Mouse (Mus musculus) myocyte (in vitro differentiated cells): Measurements from ENCODE around the gene Usp28.

ENCODE experiments used
- CEBPB ChIP-seq: IDR thresholded peaks from 2 replicates; pipeline ENCODE4 v1.6.1; 2011; ENCODE audit warnings: mild to moderate bottlenecking, moderate library complexity; ENCODE audit not compliant: poor library complexity, insufficient read depth, severe bottlenecking
- E2F4 ChIP-seq: IDR thresholded peaks from one replicate; pipeline ENCODE4 v1.6.1; 2011; ENCODE audit warnings: mild to moderate bottlenecking, control low read depth, moderate library complexity; ENCODE audit not compliant: insufficient read depth
- MAX ChIP-seq: IDR thresholded peaks from one replicate; pipeline ENCODE4 v1.6.1; 2011; ENCODE audit warnings: low read depth, mild to moderate bottlenecking, control low read depth
- MYOD1 ChIP-seq, 3 experiments: IDR thresholded peaks; one replicate each; pipeline ENCODE4 v1.6.1; 2011; ENCODE audit warnings: control low read depth in 2 of 3, low read depth in 2 of 3, mild to moderate bottlenecking in 2 of 3, moderate library complexity in 1 of 3; ENCODE audit not compliant: insufficient read length in 2 of 3, control insufficient read depth in 1 of 3
- MYOG ChIP-seq, 3 experiments: IDR thresholded peaks; one replicate each; pipeline ENCODE4 v1.6.1; 2011; ENCODE audit warnings: control low read depth in 2 of 3, low read depth in 2 of 3, mild to moderate bottlenecking in 2 of 3; ENCODE audit not compliant: insufficient read length in 2 of 3, control insufficient read depth in 1 of 3, insufficient read depth in 1 of 3
- POLR2A ChIP-seq: IDR thresholded peaks from one replicate; pipeline ENCODE4 v1.6.1; 2011; ENCODE audit warnings: low read depth, mild to moderate bottlenecking, control low read depth, moderate library complexity; ENCODE audit not compliant: insufficient read length
- POLR2AphosphoS2 ChIP-seq: IDR thresholded peaks from one replicate; pipeline ENCODE4 v1.6.1; 2011; ENCODE audit warnings: low read depth, control low read depth; ENCODE audit not compliant: insufficient read length
- REST ChIP-seq: IDR thresholded peaks from one replicate; pipeline ENCODE4 v1.6.1; 2011; ENCODE audit warnings: mild to moderate bottlenecking, control low read depth, moderate library complexity; ENCODE audit not compliant: insufficient read depth, insufficient read length
- SRF ChIP-seq: IDR thresholded peaks from one replicate; pipeline ENCODE4 v1.6.1; 2011; ENCODE audit warnings: low read depth; ENCODE audit not compliant: control insufficient read depth, insufficient read length
- TCF12 ChIP-seq: IDR thresholded peaks from one replicate; pipeline ENCODE4 v1.6.1; 2011; ENCODE audit warnings: mild to moderate bottlenecking, control low read depth; ENCODE audit not compliant: poor library complexity, insufficient read depth, severe bottlenecking
- TCF3 ChIP-seq: IDR thresholded peaks from one replicate; pipeline ENCODE4 v1.6.1; 2011; ENCODE audit warnings: low read depth, control low read depth; ENCODE audit not compliant: insufficient read length
- USF1 ChIP-seq: IDR thresholded peaks from one replicate; pipeline ENCODE4 v1.6.1; 2011; ENCODE audit warnings: low read depth, mild to moderate bottlenecking, control low read depth, moderate library complexity

GRCm38 (mm10) chr9:48995735-48996134 is 10.6 kb downstream of the Usp28 start:
- TF ChIP-seq POLR2A (no peak), E2F4 (no peak), USF1 (no peak), TCF12 (no peak), TCF3 (no peak), POLR2AphosphoS2 (no peak), MAX (no peak), MYOG (IDR thresholded peaks at IDR 0.05; ENCODE audit: control insufficient read depth in 1 of 3, insufficient read depth in 1 of 3, insufficient read length in 2 of 3, low read depth in 2 of 3) (no peak), MYOD1 (IDR thresholded peaks at IDR 0.05; ENCODE audit: control insufficient read depth in 1 of 3, insufficient read length in 2 of 3, low read depth in 2 of 3) (no peak), SRF (no peak), CEBPB (no peak), REST (no peak)
